Mouse (Mus musculus) megakaryocyte-erythroid progenitor cell, adult 5-6 weeks (primary cell): ENCODE data around the gene Ric8b. TPM values are rescaled to one million over a fixed set of nuclear protein-coding genes. Genes with fewer than 3 reads are reported as not detected.

Source experiments
- ATAC-seq: replicated peaks from 2 replicates; pipeline ENCODE4 v1.8.0; 2016; ENCODE audit warnings: mild to moderate bottlenecking, inconsistent platforms; ENCODE audit not compliant: severe bottlenecking, poor library complexity, low FRiP score, low TSS enrichment
- total RNA-seq, 2 experiments: library from RNA; stranded (forward) in 1 of 2; stranded (reverse) in 1 of 2; fragments of 200-1000, 215-1000 nt in 1 of 2; fragments of >200 nt in 1 of 2; fragmentation: Nextera tagmentation in 1 of 2; gene quantifications; 2 replicates each; pipeline ENCODE4 v1.2.3; 2014 to 2017

Gene Ric8b
- total RNA-seq, 2 experiments from 2014 or later: 10.4 to 13.7 TPM

GRCm38 (mm10) chr10:84908006-84908405 lies 9.4 kb upstream of the Ric8b start:
- ATAC-seq: no peak

DNA sequence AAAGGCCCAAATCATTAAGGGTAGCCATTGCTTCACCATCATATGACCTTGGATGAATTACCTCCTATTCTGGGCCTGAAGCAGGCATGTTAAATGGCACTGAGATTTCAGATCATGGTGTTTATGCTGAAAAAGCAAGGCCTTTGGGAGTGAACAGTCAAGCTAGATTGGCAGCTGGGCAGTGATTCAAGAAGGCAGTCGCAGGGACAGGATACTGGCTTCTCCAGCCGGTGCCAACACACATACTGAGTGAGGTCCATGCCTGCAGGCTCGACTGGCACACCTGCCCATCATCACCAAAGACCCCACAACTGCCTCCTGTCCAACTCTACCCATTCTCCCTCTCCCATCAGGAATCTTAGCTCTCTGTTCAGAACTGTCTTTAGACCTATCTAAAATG lies 8.9 kb upstream of the Ric8b start:
- ATAC-seq: no peak

GRCm38 (mm10) chr10:84909021-84909801 lies 8.2 kb upstream of the Ric8b start:
- ATAC-seq: no peak

DNA sequence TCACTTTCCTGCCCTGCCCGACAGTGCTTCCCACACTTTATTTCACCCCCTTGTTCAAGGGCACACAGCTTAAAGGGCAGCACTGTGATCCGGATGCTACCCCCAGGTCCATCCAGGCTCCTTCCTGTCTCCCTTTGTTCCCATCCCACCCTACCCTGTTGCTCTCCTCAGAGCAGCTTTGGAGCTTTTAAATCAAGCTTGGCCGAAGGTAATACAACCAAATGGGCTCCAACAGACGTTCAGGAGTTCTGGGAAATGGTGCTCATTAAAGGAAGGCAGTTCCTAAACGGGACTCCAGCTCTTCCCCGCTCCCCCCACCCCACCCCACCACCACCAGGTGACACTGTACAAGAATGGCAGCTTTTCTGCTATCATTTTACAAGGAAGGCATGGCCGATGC lies 7.2 kb upstream of the Ric8b start:
- no peak for ATAC-seq

DNA sequence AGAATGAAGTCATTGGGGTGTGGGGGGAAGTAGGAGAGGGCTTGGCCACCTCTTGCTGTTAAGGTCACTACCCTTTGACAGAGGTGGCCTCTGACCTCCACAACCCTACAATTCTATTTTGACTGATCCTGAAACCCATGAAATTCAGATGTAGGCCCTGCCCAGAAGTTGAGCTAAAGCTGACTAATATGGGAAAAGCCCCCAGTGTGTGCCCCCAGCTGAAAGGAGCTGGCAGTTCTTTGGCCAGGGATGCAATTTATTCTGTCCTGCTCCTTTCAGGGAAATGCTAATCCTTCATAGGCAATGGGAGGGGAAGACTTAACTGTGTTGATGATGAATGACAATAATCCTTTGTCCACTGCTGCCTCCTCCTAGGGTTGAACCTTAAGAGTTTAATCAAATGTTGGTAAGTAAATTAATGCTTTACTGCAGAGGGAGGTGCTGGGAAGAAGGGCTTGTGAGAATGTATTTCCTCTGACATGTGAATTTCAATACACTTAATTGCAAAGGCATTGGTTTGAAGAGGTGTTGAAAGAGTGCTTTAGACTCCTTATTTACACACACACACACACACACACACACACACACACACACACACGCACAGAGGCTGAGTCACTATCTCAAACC lies 6.5 kb upstream of the Ric8b start:
- ATAC-seq: no peak

DNA sequence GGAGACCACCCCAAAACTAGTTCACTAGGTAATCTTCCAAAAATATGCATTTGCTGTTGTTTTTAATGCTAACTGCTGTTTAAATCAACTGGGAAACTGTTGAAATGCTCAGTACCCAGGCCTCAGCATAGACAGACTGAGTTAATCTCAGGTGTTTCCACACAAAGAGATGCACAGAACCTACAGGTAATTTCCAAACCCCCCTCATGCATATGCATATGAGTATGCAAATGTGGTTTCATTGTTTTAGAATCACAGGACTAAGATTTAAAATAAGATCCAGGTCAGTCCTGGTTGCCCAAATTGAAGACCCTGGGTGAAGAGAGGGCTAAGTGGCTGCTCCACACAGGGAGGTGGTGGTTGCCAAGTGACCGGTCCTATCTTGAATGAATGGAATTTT lies 4.3 kb upstream of the Ric8b start:
- ATAC-seq: no peak

DNA sequence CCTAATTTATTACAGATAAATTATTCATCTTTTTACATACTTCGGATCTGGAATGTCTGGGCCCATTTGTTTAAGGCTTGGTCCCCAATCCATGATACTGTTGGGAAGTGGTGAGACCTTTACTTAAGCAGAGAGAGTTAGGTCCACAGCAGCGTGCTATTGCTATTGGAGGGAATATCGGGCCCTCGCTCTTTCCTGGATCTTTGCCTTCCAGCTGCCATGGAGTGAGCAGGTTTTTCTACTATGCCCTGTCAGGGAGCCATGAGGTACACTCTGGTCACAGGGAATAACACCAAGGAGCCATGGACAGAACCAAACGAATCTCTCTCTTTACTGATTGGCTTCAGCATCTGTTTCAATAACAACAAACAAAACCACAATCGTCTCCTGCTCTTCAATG lies 1.9 kb upstream of the Ric8b start:
- ATAC-seq: no peak

DNA sequence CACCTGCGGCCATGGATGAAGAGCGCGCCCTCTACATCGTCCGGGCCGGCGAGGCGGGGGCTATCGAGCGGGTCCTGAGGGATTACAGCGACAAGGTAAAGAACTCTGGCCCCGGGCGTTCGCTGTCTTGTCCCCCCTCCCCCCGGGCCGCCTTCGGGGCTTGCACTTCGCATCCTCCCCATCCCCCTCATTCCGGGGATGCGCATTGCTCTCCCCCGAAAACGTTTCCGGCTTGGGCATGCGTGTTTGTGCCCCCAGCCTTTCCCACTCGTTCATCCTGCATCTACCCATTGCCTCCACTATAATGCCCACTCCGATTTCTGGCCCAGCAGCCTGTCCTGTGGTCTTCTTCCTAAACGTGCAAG lies 297 bp downstream of the Ric8b start:
- no peak for ATAC-seq

- no peak for ATAC-seq
Measured at GRCm38 (mm10) chr10:84926336-84926735, 8.9 kb downstream of the Ric8b start.

DNA sequence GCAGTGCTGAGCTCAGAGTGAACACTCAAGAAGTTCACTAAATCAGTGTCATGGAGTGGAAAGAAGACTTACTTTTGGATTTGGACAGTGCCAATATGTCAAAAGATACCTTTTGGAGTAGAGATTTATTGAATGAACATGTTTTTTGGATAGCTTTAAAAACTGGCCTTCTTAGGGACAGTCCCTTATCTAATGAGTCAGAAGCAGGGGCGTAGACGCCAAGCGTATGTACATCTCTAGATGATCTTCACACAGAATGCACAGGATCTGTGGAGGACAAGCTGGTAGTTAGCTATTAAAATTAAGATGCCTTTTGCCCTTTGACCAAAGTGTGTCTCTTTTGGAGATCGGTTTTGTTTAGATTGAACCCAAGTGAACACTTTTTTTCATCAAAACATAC lies 9.5 kb downstream of the Ric8b start:
- no peak for ATAC-seq

DNA sequence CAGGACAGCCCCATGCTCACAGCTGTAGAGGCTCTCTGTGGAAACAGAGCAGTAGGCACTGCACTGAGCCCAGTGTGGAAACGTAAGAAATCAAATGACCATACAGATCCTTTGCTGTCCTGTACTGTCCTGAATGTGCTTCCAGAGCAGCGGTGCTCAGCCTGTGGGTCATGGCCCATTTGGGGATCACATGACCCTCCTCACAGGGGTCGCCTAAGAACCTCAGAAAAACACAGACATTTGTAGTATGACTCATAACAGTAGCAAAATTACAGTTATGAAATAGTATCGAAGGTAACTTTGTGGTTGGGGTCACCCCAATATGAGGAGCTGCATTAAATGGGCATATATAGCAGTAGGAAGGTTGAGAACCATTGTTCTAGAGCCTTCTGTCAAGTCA lies 11.0 kb downstream of the Ric8b start:
- ATAC-seq: no peak

DNA sequence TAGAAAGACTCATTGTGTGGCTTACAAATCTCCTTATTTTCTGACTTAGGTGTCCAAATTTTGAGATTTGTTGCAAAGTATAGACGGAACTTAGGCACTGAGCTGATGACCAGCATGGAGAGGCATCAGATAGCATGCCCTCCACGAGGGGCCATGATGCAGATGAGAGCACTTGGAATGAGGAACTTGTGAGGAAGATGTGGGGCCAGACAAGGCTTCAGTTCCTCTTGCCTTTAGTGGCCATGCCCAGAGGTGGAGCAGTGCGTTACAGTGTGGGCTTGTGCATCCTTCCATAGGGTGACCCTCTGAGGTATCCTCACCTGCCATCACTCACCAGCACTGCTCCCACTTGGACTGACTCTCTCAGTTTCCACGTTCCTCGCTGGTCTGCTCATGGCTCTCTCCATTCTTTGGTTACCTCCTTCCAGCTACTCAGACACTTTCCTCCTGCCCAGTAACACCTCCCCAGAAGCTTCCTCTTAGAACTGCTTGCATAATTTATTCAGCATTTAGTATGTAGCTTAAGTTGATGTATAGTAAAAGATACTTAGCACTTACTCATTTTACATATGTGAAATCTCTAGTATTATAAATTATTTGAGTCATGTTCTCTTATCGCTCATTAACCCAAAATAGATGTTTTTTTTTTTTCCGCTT lies 18.3 kb downstream of the Ric8b start:
- no peak for ATAC-seq

DNA sequence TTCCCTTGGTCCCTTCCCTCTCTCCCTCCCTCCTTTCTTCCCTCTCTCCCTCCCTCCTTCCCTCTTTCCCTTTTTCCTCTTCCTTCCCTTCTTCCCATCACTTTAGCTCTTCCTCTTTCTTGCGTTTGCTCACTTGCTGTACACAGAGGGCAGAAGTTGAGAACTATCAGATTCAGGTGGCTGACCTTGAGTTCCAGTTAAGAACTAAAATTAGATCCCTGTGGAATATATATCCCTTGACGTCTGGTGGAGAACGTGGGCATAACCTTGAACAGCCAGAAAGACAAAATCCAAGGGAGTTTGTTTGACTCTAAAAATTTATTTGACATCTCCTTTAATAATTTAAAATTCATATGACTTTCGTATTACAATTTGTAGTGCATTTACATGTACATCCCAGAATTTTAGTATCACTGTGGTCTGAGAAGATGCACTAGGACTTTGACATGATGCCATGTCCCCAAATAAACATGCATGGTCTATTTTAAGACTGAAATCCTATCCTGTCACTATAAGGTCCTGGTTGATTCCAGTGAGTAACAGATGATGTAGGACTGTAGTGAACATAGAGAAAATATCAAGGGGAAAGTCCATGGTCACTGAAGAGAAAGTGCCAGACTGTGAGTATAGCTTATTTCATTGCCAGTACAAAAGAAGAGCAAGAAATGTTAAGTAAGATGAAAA lies 19.6 kb downstream of the Ric8b start:
- ATAC-seq: no peak

DNA sequence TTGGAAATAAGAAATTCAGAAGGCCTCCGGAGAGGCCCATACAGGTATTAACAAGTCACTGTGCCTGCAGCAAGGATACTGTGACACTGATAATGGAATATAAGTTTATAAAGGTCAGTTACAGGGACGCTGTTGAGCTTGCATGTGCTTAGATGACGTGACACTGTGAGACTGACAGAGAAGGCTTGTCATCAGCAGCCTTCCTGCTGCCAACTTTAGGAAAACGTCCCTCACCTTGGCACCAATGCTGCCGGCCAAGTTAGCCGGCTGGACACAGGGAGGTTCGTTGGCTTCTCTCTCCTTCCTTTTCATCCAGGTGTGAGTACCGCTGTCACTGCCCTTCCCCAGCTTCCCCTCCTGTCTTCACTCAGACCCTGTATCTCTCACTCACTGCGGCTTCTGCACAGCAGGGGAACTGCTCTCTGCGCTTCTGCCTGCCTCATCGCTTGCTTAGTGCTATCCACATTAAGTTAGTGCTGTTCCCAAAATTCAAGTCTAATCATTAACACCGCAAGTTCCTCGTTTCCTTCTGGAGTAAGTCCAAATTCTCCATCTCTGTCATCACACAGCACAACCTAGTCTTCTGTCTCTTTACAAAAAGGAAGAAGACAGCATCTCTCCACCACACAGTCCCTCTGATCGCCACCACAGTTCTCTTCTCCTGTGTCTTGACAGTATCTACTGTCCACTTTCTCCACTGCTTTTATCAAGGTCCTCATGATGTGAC lies 20.8 kb downstream of the Ric8b start:
- ATAC-seq: no peak

- no peak for ATAC-seq
Measured at GRCm38 (mm10) chr10:84938886-84939285, 21.5 kb downstream of the Ric8b start.

GRCm38 (mm10) chr10:84940356-84940755 lies 22.9 kb downstream of the Ric8b start:
- ATAC-seq: no peak

GRCm38 (mm10) chr10:84945692-84946091 lies 28.3 kb downstream of the Ric8b start:
- ATAC-seq: no peak

- no peak for ATAC-seq
Measured at GRCm38 (mm10) chr10:84948970-84949683, 31.7 kb downstream of the Ric8b start.

- no peak for ATAC-seq
Measured at GRCm38 (mm10) chr10:84949684-84950010, 32.2 kb downstream of the Ric8b start.
